Mouse (Mus musculus): Measurements from ENCODE around the gene Gon7.
A peak's percentile ranks its signal among the peaks of the same experiment; 100 is the strongest.

Gene Gon7

DNA sequence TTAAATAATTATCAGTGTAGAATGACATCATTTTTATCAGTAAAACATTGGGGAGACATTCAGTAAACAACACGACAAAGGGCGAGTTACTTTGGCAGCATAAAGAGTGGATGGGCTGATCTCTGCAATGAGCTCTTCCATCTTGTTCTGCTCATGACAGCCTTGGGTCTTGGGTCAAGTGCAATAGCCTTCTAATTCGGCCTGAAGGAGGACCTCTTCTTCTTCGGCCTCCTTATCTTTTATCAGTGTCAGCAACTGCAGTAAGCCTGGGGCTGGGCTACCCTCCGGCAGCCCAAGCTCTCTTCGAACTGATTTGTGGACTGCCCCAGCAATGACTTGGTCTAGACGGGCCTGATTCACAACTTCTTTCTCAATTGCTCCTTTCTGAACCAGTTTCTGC, 15.5 kb downstream of the Gon7 start:
- DNase-seq: no peak

GRCm38 (mm10) chr12:102740285-102740684, 17.3 kb downstream of the Gon7 start:
- DNase-seq: no peak

DNA sequence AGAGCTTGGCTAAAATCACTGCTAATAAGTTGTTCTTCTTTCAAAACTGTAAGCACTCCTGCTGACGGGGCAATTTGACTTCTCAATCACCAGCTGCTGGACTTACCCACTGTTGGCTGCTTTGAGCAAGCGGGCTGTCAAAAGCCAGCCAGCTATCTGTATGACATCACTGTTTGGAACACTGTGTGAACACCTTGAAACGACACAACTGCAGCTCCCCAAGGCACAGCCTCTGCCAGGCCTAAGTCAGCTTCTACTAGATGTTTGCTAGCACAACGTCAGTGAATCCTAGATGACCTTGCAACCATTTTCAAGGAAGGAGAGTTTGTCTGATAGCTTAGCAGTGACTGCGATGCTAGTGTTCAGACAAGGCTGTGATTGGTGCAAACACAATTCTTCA, 18.5 kb downstream of the Gon7 start:
- no peak for DNase-seq

DNA sequence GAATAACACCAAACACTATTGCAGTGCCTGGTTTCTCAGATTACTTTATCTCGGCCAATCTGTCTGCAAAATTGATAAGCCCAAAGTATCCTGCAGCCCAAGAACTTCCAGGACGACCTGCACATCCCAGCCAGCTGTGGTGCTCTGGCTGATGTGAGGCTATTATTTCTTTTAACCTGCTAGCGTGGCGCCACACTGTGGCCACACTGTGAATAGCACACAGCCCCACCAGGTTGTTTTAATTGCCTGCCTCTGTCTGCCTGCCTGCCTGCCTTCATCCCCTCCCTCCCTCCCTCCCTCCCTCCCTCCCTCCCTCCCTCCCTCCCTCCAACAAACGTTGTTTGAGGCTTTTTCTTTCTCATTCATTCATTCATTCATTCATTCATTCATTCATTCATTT, 24.2 kb downstream of the Gon7 start:
- peak; percentile 65 for DNase-seq

DNA sequence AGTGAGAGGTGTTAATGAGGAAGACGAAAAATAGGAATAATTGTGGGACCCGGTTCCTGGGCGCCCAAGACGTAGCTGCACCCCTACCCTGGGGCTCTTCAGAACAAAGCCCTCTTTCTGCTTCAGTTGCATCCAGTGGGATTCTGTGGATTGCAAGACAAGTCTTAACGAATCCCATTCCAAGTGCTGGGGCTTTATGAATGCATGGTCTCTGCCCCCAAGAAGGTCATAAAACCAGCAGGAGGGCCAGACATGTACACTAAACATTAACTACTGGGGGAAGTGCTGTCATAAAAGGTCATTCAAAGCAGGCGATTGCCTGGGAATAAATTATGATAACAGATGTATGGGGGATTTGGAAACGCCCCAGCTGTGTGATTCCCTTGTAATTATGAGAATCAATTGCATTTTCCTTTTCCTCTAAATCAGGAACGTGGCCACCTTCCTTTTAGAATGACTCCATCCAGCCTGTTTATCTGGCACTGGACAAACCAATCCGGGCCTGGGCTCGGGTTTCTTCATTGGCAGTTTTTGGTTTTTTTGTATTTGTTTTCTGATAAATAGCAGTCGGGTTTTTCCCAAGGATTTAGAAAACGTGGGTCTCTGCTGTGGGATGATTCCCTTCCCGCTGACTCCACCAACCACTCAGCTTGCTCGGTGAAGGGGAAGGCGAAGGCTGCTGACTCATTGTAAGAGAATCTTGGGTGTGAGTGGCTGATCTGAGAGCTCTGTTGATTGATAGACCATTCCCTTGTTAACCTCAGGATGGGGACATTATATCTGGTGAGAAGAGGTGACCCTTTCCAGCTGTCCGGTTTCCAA, 26.6 kb downstream of the Gon7 start:
- no peak for DNase-seq

DNA sequence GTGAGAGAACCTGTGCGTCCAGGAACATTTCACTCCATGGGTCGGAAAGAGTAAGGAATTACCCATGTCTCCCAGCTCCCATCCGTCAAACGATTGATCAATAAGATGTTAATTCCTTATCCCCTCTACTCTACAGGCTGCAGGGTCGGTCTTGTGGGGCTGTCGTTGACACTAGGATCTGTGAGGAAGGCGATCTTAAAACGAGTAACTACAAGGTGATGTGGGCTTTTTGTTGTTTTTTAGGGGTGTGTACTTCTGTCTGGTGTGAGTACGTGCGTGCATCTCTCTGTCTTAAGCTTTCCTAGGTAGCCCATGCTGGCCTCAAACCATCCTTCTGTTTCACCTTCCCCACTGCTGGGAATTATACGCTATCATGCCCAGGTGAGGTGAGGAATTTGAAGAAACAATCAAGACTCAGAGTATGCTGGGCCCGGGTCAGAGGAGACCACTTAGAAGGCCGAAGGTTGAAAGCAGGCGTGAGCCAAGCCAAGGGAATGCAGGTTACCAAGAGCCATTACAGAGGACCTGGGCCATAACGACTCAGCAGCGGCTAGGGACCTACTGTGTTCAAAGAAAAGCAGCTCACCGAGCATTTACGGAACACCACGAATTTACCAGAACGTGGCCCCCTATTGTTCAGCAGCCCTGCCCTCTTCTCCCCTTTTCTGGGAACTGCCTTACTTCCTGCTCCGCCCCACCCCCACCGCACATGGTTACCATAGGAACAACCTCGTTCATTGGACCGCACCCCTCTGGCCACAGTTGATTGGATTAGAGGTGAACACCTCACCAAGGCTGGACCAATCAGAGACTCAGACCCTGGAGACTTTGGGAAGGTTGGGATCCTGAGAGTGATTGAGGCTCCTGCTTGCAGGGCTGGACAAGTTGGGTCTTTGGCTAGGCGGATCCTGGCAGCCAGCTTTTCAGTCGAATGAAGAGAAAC, 27.5 kb downstream of the Gon7 start:
- DNase-seq: peak; percentile 72

DNA sequence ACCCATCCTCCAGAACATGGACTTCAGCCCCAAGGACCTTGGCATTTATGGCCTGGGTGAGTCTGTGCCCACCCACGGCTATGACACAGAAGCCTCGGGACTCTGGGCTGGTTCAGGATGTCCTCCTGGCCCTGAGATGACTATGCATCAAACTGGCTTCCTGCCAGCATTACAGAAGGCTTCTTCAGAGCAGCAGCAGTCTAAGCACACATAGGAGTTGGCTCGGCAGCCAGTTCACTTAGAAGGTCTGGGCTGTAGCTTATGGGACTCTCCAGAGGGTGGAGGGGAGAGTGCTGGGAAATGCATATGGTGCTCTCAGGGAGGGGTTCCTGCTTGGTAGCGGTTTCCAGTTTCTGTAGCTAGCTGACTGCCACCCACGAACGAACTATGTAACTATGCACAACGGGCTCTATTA, 31.8 kb downstream of the Gon7 start:
- no peak for DNase-seq

DNA sequence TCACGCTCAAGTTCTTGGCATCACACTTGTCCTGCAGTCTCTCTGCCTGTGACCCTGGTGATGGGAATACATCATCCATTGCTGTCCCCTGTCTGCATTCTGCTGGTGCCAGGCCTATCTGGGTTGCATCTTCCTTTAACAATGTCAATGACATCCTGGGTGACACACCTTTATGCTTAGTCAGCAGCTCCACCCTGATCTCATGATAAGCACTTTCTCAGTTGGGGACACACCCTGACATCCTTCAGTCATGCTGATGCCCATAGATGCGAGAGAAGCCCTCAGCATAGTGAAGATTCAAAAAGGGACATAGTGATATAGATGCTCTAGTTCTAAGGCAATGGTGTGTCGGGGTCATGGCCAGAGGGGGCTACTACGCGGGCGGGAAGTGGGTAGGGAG, 32.5 kb downstream of the Gon7 start:
- DNase-seq: no peak

DNA sequence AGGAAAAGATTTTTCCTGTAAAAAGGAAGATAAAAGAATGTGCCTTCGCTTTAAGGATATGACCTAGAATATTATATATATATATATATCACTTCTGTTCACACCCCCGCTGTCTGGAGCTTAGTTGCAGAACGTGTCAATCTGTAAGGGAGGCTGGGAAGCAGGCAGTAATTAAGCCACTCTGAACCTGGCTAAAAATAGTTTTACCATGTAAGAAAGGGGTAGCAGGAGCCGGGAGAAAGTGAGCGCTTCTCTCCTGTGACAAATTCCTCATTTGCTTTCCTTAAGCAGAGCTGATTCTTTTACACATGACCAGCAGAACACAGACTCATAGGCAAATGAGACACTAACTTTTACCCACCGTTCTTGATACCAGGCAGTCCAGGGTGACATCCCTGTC, 33.7 kb downstream of the Gon7 start:
- DNase-seq: no peak

DNA sequence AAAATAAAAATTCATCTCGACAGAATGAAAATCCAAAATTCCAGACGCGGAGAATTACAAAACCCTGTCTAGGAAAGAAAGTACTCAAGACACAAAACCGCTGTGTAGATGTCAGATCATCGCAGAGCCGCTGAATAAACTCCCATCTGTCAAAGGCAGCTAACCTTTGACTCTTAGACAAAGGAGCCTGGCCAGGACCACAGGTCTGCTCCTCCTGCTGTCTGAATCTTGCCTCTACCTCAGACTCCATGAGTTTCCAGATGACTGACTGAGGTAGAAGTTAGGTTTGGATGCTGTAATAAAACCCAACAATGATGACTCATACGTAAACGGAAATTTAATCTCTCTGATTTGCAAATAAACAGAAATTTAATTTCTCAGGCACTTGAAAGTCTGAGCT, 34.6 kb downstream of the Gon7 start:
- no peak for DNase-seq

DNA sequence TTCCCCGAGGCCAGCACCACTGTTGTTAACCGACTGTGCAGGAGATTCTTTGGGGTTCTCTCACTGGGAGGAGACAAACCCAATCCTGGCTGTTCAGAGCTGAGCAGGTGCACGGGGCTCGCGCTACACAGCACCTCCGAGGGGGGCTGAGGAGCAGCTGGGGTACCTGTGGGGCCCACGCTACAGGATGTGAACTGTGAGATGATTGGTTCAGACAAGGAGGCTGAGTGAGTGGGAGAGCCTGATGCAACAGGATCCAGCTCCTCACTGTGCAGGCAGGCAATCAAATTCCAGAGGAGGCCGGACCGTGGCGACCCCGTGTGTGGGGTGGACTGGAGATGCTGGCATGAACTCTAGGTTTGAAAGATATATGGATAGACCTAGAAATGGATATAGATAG, 35.2 kb downstream of the Gon7 start:
- DNase-seq: no peak

- no peak for DNase-seq
Observed at GRCm38 (mm10) chr12:102719552-102720315, 37.9 kb downstream of the Gon7 start.

DNA sequence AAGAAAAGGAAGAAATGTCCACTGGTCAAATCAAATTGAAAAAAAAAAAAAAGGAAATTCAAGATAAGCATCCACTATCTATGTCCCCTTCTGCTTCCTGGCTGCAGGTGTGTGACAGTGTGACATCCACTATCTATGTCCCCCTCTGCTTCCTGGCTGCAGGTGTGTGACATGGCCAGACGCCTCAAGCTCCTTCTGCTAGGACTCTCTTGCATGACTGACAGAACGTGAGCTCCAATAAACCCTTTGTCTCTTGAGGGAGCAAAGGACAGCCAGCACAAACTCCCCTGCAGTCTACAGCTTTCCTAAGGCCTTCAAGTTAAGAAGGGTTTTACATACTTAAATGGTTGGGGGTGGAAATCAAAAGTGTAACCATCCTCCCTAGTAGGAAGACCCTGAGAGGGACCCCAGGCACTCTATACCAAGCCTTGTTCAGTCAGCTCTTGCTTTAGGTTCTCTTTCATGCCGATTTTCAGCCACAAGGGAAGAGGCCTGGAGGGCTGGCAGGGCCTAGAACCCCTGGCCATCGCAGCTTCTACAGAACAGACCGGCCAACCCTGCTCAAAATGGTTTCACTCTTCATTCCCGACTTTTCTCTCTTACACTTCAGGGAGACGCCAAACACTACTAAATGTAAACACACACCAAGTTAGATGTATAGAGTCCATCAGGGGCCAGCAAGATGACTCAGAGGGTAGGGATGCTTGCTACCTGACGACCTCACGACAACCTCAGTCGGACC, 42.8 kb downstream of the Gon7 start:
- DNase-seq: no peak

GRCm38 (mm10) chr12:102714116-102714515, 43.5 kb downstream of the Gon7 start:
- DNase-seq: no peak

- no peak for DNase-seq
Observed at GRCm38 (mm10) chr12:102713153-102713865, 44.3 kb downstream of the Gon7 start.

DNA sequence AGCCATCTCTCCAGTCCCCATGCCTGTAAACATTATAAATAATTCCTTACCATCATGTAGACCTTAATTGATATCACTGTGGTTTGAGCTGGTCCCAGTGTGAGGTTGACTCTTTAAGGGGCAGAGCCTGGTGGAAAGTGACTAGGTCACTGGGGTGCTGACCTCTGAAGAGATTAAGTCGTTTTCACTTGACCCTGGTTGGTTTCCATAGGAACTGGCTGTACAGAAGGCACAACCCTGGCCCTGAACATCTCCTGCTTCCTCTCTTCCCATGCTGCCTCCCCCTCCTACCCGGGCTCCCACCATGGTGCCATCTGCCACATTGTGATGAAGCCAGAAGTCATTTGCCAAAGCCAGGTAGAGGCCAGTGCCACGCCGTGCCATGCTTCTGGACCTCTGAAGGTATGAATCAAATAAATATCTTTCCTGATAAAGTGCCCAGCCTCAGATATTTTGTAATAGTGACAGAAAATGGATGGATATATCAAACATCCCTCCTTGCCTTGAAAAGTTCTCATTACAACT, 46.7 kb downstream of the Gon7 start:
- no peak for DNase-seq

DNA sequence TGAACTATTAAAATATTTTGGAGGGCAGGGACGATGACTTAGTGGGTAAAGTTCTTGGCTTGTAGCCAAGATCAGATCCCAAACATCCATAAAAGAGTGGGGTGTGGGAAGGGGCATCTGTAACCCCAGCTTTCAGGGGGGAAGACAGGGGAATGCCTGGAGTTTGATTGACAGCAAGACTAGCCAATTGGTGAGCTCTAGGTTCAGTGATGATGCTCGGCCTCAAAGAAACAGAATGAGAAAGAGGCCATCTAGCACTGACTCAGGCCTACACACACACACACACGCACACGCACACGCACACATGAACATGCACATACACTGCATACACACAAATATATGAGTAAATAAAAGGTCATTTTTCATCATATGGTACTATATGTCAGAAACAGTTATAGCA, 47.7 kb downstream of the Gon7 start:
- no peak for DNase-seq

DNA sequence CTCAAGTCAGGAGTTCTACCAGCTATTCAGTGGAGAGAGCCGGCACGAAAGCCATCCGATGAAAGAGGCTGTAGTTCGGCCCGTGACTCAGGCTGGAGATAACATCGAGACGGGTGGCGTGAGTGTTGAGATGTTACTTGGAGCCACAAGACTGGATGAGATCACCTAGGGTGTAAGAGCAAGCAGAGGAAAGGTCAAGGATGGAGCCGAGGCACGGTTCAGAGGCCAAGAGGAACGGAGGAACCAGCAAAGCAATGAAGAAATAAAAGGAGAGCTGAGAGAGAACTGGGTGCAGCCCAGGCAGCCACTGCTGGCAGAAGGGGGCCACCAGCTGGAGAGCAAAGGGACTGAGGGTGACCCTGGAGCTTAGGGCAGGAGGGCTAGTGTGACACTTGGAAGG, 49.4 kb downstream of the Gon7 start:
- no peak for DNase-seq

DNA sequence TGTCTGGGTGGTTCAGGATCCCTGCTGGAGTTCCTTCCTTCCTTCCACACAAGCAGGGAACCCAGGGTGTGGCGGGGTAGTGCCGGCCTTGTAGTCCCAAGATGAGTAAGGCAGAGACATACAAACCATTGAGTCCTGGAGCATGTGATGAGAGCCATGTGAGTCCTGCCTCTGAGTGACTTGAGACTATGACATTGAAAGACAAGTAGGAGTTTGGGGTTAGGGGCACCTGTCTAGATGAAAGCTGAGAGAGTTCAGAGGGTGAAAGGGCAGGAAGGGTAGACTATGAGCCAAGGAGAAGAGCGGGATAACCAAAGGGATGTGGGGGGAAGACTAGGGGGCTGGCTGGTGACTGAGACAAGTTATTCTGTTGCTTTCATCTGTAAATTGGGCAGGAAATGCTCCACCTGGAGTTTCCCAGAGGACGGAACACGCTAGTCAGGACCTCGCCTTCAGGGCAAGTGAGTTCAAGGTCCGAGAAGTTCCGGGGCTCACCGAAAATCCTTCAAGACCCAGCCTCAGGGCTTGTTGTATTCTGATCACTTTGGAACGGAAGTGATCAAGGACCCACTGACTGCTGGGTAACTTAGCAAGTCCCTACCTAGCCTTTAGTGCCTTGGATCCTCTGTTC, 50.7 kb downstream of the Gon7 start:
- DNase-seq: no peak

DNA sequence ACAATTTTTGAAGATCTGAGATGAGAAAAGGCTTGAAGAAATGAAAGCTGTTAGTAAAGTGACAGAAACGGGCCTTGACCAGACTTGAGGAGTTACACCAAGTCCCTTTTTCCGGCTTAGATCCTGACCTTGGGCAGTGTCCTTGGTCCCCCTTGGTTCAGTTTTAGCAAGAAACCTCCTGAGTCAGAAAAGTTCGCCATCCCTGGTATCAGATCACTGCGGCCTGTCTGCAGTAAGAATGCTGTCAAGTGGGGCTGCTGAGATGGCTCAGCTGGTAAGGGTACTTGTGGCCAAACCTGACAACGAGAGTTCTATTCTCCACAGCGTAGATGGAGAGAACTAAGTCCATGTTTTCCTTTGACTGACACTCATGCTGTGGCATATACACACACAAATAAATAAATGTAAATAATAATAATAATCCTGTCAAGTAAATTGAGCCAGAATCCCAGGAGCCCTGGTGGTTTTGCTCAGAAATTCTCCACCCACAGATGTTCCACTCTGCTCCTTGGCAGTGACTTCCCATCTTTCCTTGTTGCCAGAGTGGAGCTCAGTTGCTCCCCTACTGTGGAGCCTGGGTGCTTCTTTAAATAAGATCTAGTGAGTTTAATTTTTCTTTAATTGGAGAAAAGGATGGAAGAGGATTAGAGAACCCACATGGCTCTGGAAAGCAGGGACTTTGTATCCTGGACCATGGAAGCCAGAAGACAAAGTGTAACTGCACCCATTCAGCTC, 51.5 kb downstream of the Gon7 start:
- no peak for DNase-seq

Data from kidney, adult 18-20 months (tissue).